Mouse (Mus musculus): ENCODE data around the gene Agap1. TPM values are rescaled to one million over a fixed set of nuclear protein-coding genes. Genes with fewer than 3 reads are reported as not detected.
A peak's percentile ranks its signal among the peaks of the same experiment; 100 is the strongest.

Agap1 gene
- polyA plus RNA-seq, 1 experiment from 2014 or later: 42.6 TPM

GRCm38 (mm10) chr1:89934316-89935260 is 480.0 kb downstream of the Agap1 start:
- H3K4me2 ChIP-seq: peak overlapping the region; percentile 17
- H3K9me3 ChIP-seq (replicated peaks): no peaks in the 10 kb centered on the region
- no peak overlapping the region for H3K9ac ChIP-seq (replicated peaks)
- no peaks in the 10 kb centered on the region for H3K36me3 ChIP-seq
- 0 out of 2 replicates have a peak overlapping the region, but pooled peaks have one; percentile 2 for H3K4me3 ChIP-seq (replicated peaks)
- H3K4me1 ChIP-seq: peaks cover 47% of the 10 kb centered on the region
- ATAC-seq (ENCODE audit: low FRiP score): no peak
- 7% methylated on average over 19 of the region's 19 CpGs for WGBS
- H3K27ac ChIP-seq (replicated peaks): 0 out of 2 replicates have a peak overlapping the region, but pooled peaks have one; percentile 1
- peaks cover 76% of the 10 kb centered on the region for H3K27me3 ChIP-seq (replicated peaks)

GRCm38 (mm10) chr1:89935493-89936348 is 481.1 kb downstream of the Agap1 start:
- Histone ChIP-seq H3K4me3 (replicated peaks) (no peak overlapping the region), H3K9ac (replicated peaks) (no peak overlapping the region), H3K36me3 (no peaks in the 10 kb centered on the region), H3K27me3 (replicated peaks) (peaks cover 80% of the 10 kb centered on the region), H3K27ac (replicated peaks) (0 out of 2 replicates have a peak overlapping the region, but pooled peaks have one; percentile 19), H3K4me2 (peak overlapping the region; percentile 17), H3K4me1 (peaks cover 44% of the 10 kb centered on the region), H3K9me3 (replicated peaks) (no peaks in the 10 kb centered on the region)
- 5% methylated on average over 29 of the region's 29 CpGs for WGBS
- ATAC-seq (ENCODE audit: low FRiP score): no peak

DNA sequence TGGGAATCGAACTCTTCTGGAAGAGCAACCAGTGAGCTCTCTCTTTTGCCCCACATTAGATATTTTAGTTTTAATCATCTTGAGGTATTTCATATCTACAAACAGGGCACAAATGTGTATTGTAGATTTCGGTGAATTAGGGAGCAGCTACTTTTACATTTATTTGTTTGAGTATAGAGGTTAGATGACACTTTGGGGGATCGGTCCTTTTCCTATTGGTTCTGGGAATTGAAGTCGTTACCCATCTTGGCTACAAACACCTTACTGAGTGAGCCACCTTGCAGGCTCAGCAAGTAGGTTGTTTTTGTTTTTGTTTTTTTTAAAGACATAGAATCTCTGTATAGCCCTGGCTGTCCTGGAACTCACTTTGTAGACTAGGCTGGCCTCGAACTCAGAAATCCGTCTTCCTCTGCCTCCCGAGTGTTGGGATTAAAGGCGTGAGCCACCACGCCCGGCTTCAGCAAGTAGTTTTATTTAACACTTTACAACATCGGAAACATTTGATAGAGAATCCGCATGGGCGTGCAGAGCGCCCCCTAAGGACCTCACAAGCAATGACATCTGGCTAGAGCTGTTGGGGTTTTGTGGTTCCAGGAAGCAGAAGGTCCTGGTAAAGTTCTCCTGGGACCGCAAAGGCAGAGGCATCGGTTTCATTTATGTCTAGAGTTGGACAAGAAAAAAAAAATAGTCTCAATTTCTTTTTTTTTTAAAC is 484.4 kb downstream of the Agap1 start:
- WGBS: 45% methylated on average over 16 of the region's 16 CpGs
- Histone ChIP-seq H3K4me1 (peaks cover 35% of the 10 kb centered on the region), H3K4me3 (replicated peaks) (no peak overlapping the region), H3K4me2 (no peak overlapping the region), H3K36me3 (no peaks in the 10 kb centered on the region), H3K9ac (replicated peaks) (no peak overlapping the region), H3K27me3 (replicated peaks) (peaks cover 72% of the 10 kb centered on the region), H3K27ac (replicated peaks) (no peak overlapping the region), H3K9me3 (replicated peaks) (no peaks in the 10 kb centered on the region)
- no peak for ATAC-seq (ENCODE audit: low FRiP score)

DNA sequence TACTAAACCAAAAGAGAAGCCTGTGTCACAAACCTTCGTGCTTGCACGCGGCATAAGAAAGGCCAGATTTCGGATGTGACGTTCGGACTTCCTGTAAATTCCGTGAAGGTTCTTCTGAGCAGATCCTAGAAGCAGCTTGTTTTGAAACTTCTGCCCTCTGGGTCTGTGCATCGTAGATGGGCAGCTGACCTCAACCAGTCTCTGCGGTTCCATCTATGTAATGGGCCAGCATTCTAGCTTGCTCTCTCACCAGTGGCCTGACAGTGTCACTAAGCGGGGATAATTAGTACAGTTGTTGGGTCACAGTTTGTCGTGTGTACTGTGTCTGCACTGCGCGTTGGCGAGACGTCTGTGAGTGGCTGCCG is 485.0 kb downstream of the Agap1 start:
- no peak overlapping the region for H3K4me3 ChIP-seq (replicated peaks)
- H3K9ac ChIP-seq (replicated peaks): no peak overlapping the region
- no peaks in the 10 kb centered on the region for H3K9me3 ChIP-seq (replicated peaks)
- H3K36me3 ChIP-seq: no peaks in the 10 kb centered on the region
- H3K4me1 ChIP-seq: peaks cover 33% of the 10 kb centered on the region
- no peak overlapping the region for H3K4me2 ChIP-seq
- H3K27me3 ChIP-seq (replicated peaks): peaks cover 72% of the 10 kb centered on the region
- H3K27ac ChIP-seq (replicated peaks): no peak overlapping the region
- 41% methylated on average over 16 of the region's 16 CpGs for WGBS
- ATAC-seq (ENCODE audit: low FRiP score): no peak

GRCm38 (mm10) chr1:89939981-89940726 is 485.5 kb downstream of the Agap1 start:
- no peaks in the 10 kb centered on the region for H3K36me3 ChIP-seq
- H3K4me2 ChIP-seq: peak overlapping the region; percentile 23
- peaks cover 33% of the 10 kb centered on the region for H3K4me1 ChIP-seq
- WGBS: 9% methylated on average over 34 of the region's 34 CpGs
- no peak overlapping the region for H3K4me3 ChIP-seq (replicated peaks)
- H3K27me3 ChIP-seq (replicated peaks): peaks cover 70% of the 10 kb centered on the region
- H3K27ac ChIP-seq (replicated peaks): no peak overlapping the region
- H3K9ac ChIP-seq (replicated peaks): no peak overlapping the region
- no peak for ATAC-seq (ENCODE audit: low FRiP score)
- no peaks in the 10 kb centered on the region for H3K9me3 ChIP-seq (replicated peaks)

GRCm38 (mm10) chr1:89940961-89941524 is 486.4 kb downstream of the Agap1 start:
- ATAC-seq (ENCODE audit: low FRiP score): no peak
- Histone ChIP-seq H3K27me3 (replicated peaks) (peaks cover 70% of the 10 kb centered on the region), H3K9me3 (replicated peaks) (no peaks in the 10 kb centered on the region), H3K4me3 (replicated peaks) (no peak overlapping the region), H3K4me2 (peak overlapping the region; percentile 77), H3K4me1 (peaks cover 25% of the 10 kb centered on the region), H3K9ac (replicated peaks) (no peak overlapping the region), H3K27ac (replicated peaks) (peak overlapping the region; percentile 45; the same call in 1 of the 2 replicates), H3K36me3 (no peaks in the 10 kb centered on the region)
- WGBS: 13% methylated on average over 15 of the region's 15 CpGs

- H3K27me3 ChIP-seq (replicated peaks): peaks cover 65% of the 10 kb centered on the region
- ATAC-seq (ENCODE audit: low FRiP score): peak; percentile 29; the same call in 1 of the 2 replicates
These were observed 487.2 kb downstream of the Agap1 start for GRCm38 (mm10) chr1:89941701-89942381.

GRCm38 (mm10) chr1:89942395-89942976 is 487.9 kb downstream of the Agap1 start:
- Histone ChIP-seq H3K4me1 (peaks cover 24% of the 10 kb centered on the region), H3K27ac (replicated peaks) (peak overlapping the region; percentile 74), H3K4me2 (peak overlapping the region; percentile 77), H3K9me3 (replicated peaks) (no peaks in the 10 kb centered on the region), H3K36me3 (no peaks in the 10 kb centered on the region), H3K27me3 (replicated peaks) (peaks cover 62% of the 10 kb centered on the region), H3K4me3 (replicated peaks) (peak overlapping the region; percentile 34), H3K9ac (replicated peaks) (peak overlapping the region; percentile 41; the same call in 1 of the 2 replicates)
- WGBS: 3% methylated on average over 15 of the region's 15 CpGs
- 0 out of 2 replicates have a peak, but pooled peaks have one; percentile 19 for ATAC-seq (ENCODE audit: low FRiP score)

More at GRCm38 (mm10) chr1:89941701-89942381, 487.2 kb downstream of the Agap1 start:
- H3K9me3 ChIP-seq (replicated peaks): no peaks in the 10 kb centered on the region
- WGBS: under 1% methylated on average over 40 of the region's 40 CpGs
- H3K4me2 ChIP-seq: peak overlapping the region; percentile 77
- H3K9ac ChIP-seq (replicated peaks): peak overlapping the region; percentile 41
- H3K4me1 ChIP-seq: peaks cover 24% of the 10 kb centered on the region
- peak overlapping the region; percentile 34 for H3K4me3 ChIP-seq (replicated peaks)
- H3K27ac ChIP-seq (replicated peaks): peak overlapping the region; percentile 74
- H3K36me3 ChIP-seq: no peaks in the 10 kb centered on the region

DNA sequence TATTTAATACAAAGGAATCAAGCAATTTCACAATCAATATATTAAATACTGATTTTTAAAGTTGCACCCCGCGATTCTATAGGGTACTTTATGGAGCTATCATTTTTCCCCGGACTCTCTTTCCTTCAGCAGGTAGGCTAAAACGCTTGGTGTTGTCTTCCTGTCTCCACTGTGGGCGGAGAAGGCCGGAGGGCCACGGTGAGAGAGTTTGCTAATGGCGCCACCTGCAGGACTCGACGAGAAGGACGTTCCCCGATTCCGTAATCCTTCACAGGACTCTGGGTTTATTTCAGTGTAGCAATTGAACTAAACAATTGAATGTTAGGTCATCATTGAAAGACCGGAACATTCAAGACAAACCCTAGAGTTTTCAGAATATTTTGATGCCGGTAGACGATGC is 488.6 kb downstream of the Agap1 start:
- WGBS: 2% methylated on average over 16 of the region's 16 CpGs
- peaks cover 61% of the 10 kb centered on the region for H3K27me3 ChIP-seq (replicated peaks)
- ATAC-seq (ENCODE audit: low FRiP score): peak; percentile 43; the same call in 1 of the 2 replicates

More for the DNA sequence above, 488.6 kb downstream of the Agap1 start:
- H3K4me3 ChIP-seq (replicated peaks): no peak overlapping the region
- peak overlapping the region; percentile 77 for H3K4me2 ChIP-seq
- H3K27ac ChIP-seq (replicated peaks): no peak overlapping the region
- peaks cover 24% of the 10 kb centered on the region for H3K4me1 ChIP-seq
- no peaks in the 10 kb centered on the region for H3K9me3 ChIP-seq (replicated peaks)
- H3K9ac ChIP-seq (replicated peaks): no peak overlapping the region
- H3K36me3 ChIP-seq: no peaks in the 10 kb centered on the region

All from neural tube, embryonic 15.5 days (tissue).